Mouse (Mus musculus): ENCODE data around the gene Atl1.

GRCm38 (mm10) chr12:69923128-69923527, 30.7 kb downstream of the Atl1 start:
- TF ChIP-seq CTCF (IDR thresholded peaks at IDR 0.05; ENCODE audit: control insufficient read depth, insufficient read depth, insufficient read length) (no peak), MAX (IDR thresholded peaks at IDR 0.05) (no peak)
